Mouse (Mus musculus): ENCODE results near the gene Btbd35f25. TPM values are rescaled to one million over a fixed set of nuclear protein-coding genes. Genes with fewer than 3 reads are reported as not detected.
"Not testable (repeated sequence)": the region's sequence is repeated elsewhere in the genome, so short reads cannot be mapped to it uniquely, and the experiment has no call there.

Btbd35f25 gene
- not detected in 2 replicates for polyA plus RNA-seq (2015; fragmentation: Nextera tagmentation; extraction: Ambion mirVana)

DNA sequence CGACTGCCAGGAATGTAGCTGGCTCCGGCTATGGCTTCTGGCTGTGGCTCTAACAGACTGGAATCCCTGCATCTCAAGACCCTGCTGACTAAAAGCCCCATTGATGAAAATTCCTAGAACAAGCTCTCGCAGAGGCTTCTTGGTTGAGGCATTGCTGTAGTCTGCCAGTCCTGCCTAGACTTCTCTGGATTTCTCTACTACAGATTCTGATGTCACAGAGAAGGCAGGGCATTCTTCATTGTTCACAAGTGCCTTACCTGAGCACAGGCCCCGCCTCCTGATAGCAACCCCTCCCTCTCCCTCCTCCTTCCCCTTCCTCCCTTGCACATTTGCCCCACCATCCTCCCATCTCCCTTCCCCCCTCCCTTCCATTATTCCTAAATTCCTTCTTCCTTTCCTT, at the start of gene Btbd35f25:
Gene Btbd35f25, minus strand, starts transcription at position 101 of the 400 bp plus-strand sequence.
- H3K36me3 ChIP-seq; H3K4me3 ChIP-seq; H3K9ac ChIP-seq (replicated peaks); H3K27me3 ChIP-seq; H3K4me2 ChIP-seq (replicated peaks); H3K9me3 ChIP-seq; H3K27ac ChIP-seq (replicated peaks); H3K4me1 ChIP-seq; ATAC-seq (replicated peaks): not testable (repeated sequence)
- 79% methylated on average over 4 of the region's 4 CpGs for WGBS

GRCm38 (mm10) chrX:31766255-31766654, 49.3 kb upstream of the Btbd35f25 start:
- Histone ChIP-seq H3K36me3 (no peaks in the 10 kb centered on the region), H3K27ac (replicated peaks) (no peak overlapping the region), H3K4me3 (no peak overlapping the region), H3K9ac (replicated peaks) (no peak overlapping the region), H3K4me1 (no peaks in the 10 kb centered on the region), H3K4me2 (replicated peaks) (no peak overlapping the region), H3K9me3 (peaks cover 74% of the 10 kb centered on the region), H3K27me3 (no peaks in the 10 kb centered on the region)
- ATAC-seq (replicated peaks) = no peak

GRCm38 (mm10) chrX:31764001-31764400, 47.0 kb upstream of the Btbd35f25 start:
- H3K27ac ChIP-seq (replicated peaks) = no peak overlapping the region
- no peak overlapping the region for H3K9ac ChIP-seq (replicated peaks)
- H3K4me1 ChIP-seq = no peaks in the 10 kb centered on the region
- H3K9me3 ChIP-seq = peaks cover 76% of the 10 kb centered on the region
- WGBS = 78% methylated on average over 1 of the region's 1 CpGs
- no peak overlapping the region for H3K4me2 ChIP-seq (replicated peaks)
- no peaks in the 10 kb centered on the region for H3K27me3 ChIP-seq
- no peak for ATAC-seq (replicated peaks)
- H3K36me3 ChIP-seq = no peaks in the 10 kb centered on the region
- no peak overlapping the region for H3K4me3 ChIP-seq

GRCm38 (mm10) chrX:31745079-31745478, 28.1 kb upstream of the Btbd35f25 start:
- 84% methylated on average over 10 of the region's 10 CpGs for whole genome bisulfite sequencing
- ATAC-seq (replicated peaks) = no peak

DNA sequence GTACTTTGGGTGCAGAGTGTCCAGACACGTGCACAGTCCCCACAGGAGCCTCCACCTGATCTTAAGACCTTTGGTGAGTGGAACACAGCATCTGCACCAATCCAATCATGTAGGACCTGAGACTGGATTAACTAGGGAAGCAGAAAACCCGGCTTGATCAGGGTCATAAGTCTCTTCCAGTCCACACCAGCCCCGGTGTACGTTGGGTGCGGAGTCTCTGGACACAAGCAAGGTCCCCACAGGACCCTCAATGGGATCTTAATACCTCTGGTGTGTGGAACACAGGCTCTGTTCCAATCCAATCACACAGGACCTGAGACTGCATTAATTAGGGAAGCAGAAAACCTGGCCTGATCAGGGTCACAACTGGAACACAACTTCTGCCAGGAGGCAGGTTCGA, 20.0 kb upstream of the Btbd35f25 start:
- Histone ChIP-seq H3K27ac (replicated peaks) (no peak overlapping the region), H3K9me3 (peaks cover 54% of the 10 kb centered on the region), H3K36me3 (no peaks in the 10 kb centered on the region), H3K4me2 (replicated peaks) (no peak overlapping the region), H3K27me3 (no peaks in the 10 kb centered on the region), H3K4me1 (no peaks in the 10 kb centered on the region), H3K4me3 (no peak overlapping the region), H3K9ac (replicated peaks) (no peak overlapping the region)
- WGBS = 75% methylated on average over 6 of the region's 6 CpGs
- ATAC-seq (replicated peaks) = no peak

More at GRCm38 (mm10) chrX:31745079-31745478, 28.1 kb upstream of the Btbd35f25 start:
- H3K27me3 ChIP-seq = no peaks in the 10 kb centered on the region
- H3K9ac ChIP-seq (replicated peaks) = no peak overlapping the region
- no peaks in the 10 kb centered on the region for H3K4me1 ChIP-seq
- no peaks in the 10 kb centered on the region for H3K36me3 ChIP-seq
- H3K4me2 ChIP-seq (replicated peaks) = no peak overlapping the region
- H3K9me3 ChIP-seq = peaks cover 68% of the 10 kb centered on the region
- no peak overlapping the region for H3K4me3 ChIP-seq
- H3K27ac ChIP-seq (replicated peaks) = no peak overlapping the region

Other genes starting within 250 kb of the Btbd35f25 start
- not detected in 2 replicates for gene Gm21883, start 142.9 kb downstream of the Btbd35f25 start, polyA plus RNA-seq (2015; fragmentation: Nextera tagmentation; extraction: Ambion mirVana)
- gene Spin2e, start 98.2 kb downstream of the Btbd35f25 start, polyA plus RNA-seq (2015; fragmentation: Nextera tagmentation; extraction: Ambion mirVana) = not detected in 2 replicates
- not detected in 2 replicates for gene Gm21637, start 244.9 kb upstream of the Btbd35f25 start, polyA plus RNA-seq (2015; fragmentation: Nextera tagmentation; extraction: Ambion mirVana)